Mouse (Mus musculus): ENCODE results near the gene Ugt1a7c. TPM values are rescaled to one million over a fixed set of nuclear protein-coding genes. Genes with fewer than 3 reads are reported as not detected.

The Ugt1a7c gene
- total RNA-seq (2023), result 0.30 TPM

GRCm38 (mm10) chr1:88094941-88095492 is at the start of gene Ugt1a7c:
Gene Ugt1a7c, plus strand, starts transcription at chr1:88095062.

GRCm38 (mm10) chr1:88055088-88055487 is 39.8 kb upstream of the Ugt1a7c start, which contains the start of gene Ugt1a10:
Gene Ugt1a10, plus strand, starts transcription at chr1:88055388.

GRCm38 (mm10) chr1:88070495-88070894 is 24.4 kb upstream of the Ugt1a7c start, which contains the start of gene Ugt1a9:
Gene Ugt1a9, plus strand, starts transcription at chr1:88070800.

GRCm38 (mm10) chr1:88087513-88087912 is 7.3 kb upstream of the Ugt1a7c start, which contains the start of gene Ugt1a8:
Gene Ugt1a8, plus strand, starts transcription at chr1:88087813.

GRCm38 (mm10) chr1:88103019-88103418 is 8.2 kb downstream of the Ugt1a7c start, which contains the start of gene Ugt1a6b:
Gene Ugt1a6b, plus strand, starts transcription at chr1:88103252.

GRCm38 (mm10) chr1:88134457-88135011 is 39.7 kb downstream of the Ugt1a7c start, which contains the start of gene Ugt1a6a:
Gene Ugt1a6a, plus strand, starts transcription at chr1:88134809.

GRCm38 (mm10) chr1:88165711-88166110 is 70.8 kb downstream of the Ugt1a7c start, which contains the start of gene Ugt1a5:
Gene Ugt1a5, plus strand, starts transcription at chr1:88166012.

GRCm38 (mm10) chr1:88200456-88200855 is 105.6 kb downstream of the Ugt1a7c start, which contains the start of gene Ugt1a2:
Gene Ugt1a2, plus strand, starts transcription at chr1:88200601.

GRCm38 (mm10) chr1:88205294-88205922 is 110.5 kb downstream of the Ugt1a7c start, which contains the start of gene Dnajb3:
Gene Dnajb3, minus strand, starts transcription at chr1:88205782.

GRCm38 (mm10) chr1:88211812-88212211 is 117.0 kb downstream of the Ugt1a7c start, which contains the start of gene Ugt1a1:
Gene Ugt1a1, plus strand, starts transcription at chr1:88211959.

GRCm38 (mm10) chr1:88226670-88227379 is 132.0 kb downstream of the Ugt1a7c start, which contains the start of gene Mroh2a:
Gene Mroh2a, plus strand, starts transcription at chr1:88226986.

Other genes with a start within 250 kb of the Ugt1a7c start
- gene Dgkd, start 241.8 kb upstream of the Ugt1a7c start, total RNA-seq (2023), result 259 TPM
- 28.5 TPM for gene Usp40, start 86.5 kb upstream of the Ugt1a7c start, total RNA-seq (2023)
- not detected for gene Ugt1a10, start 39.7 kb upstream of the Ugt1a7c start, total RNA-seq (2023)
- gene Ugt1a9, start 24.3 kb upstream of the Ugt1a7c start, total RNA-seq (2023), result not detected
- not detected for gene Ugt1a8, start 7.2 kb upstream of the Ugt1a7c start, total RNA-seq (2023)
- gene Ugt1a6b, start 8.2 kb downstream of the Ugt1a7c start, total RNA-seq (2023), result 0.59 TPM
- 0.86 TPM for gene Ugt1a6a, start 39.7 kb downstream of the Ugt1a7c start, total RNA-seq (2023)
- gene Ugt1a5, start 71.0 kb downstream of the Ugt1a7c start, total RNA-seq (2023), result not detected
- gene Ugt1a2, start 105.5 kb downstream of the Ugt1a7c start, total RNA-seq (2023), result not detected
- 1.2 TPM for gene Dnajb3, start 110.7 kb downstream of the Ugt1a7c start, total RNA-seq (2023)
- gene Ugt1a1, start 116.9 kb downstream of the Ugt1a7c start, total RNA-seq (2023), result not detected
- gene Mroh2a, start 131.9 kb downstream of the Ugt1a7c start, total RNA-seq (2023), result 0.18 TPM
- gene Hjurp, start 182.6 kb downstream of the Ugt1a7c start, total RNA-seq (2023), result 164 TPM
- gene Trpm8, start 182.6 kb downstream of the Ugt1a7c start, total RNA-seq (2023), result not detected